Mouse (Mus musculus) liver, postnatal 0 days (tissue): ENCODE measurements around the gene Ccdc150. TPM values are rescaled to one million over a fixed set of nuclear protein-coding genes. Genes with fewer than 3 reads are reported as not detected.

Experiments used
- ATAC-seq: fragments of 200-750 bp; cut with Nextera tagmentation; 2 replicates; pipeline ENCODE4 v1.8.0; 2017; ENCODE audit warnings: mild to moderate bottlenecking, moderate library complexity
- DNase-seq: peaks from one replicate; pipeline ENCODE4 v3.0.0-alpha.2; 2016
- H3K27ac ChIP-seq: fragments of 300-500 bp; sonication (generic); 2 replicates; pipeline ENCODE4 v1.5.1; 2014; ENCODE audit warnings: antibody characterized with exemption, moderate library complexity, mild to moderate bottlenecking, low read depth
- H3K27me3 ChIP-seq: fragments of 300-500 bp; sonication (generic); 2 replicates; pipeline ENCODE4 v1.6.1; 2014; ENCODE audit warnings: low read length, control low read depth, mixed read lengths; ENCODE audit not compliant: insufficient read depth
- H3K36me3 ChIP-seq: fragments of 300-500 bp; sonication (generic); replicated peaks from 2 replicates; pipeline ENCODE4 v1.6.1; 2014; ENCODE audit warnings: mild to moderate bottlenecking, control low read depth, low read length, moderate library complexity, mixed read lengths; ENCODE audit not compliant: insufficient read depth
- H3K4me1 ChIP-seq: fragments of 300-500 bp; sonication (generic); 2 replicates; pipeline ENCODE4 v1.6.1; 2014; ENCODE audit warnings: antibody characterized with exemption, mild to moderate bottlenecking, control low read depth; ENCODE audit not compliant: insufficient read depth
- H3K4me2 ChIP-seq: fragments of 300-500 bp; sonication (generic); 2 replicates; pipeline ENCODE4 v1.6.1; 2014; ENCODE audit warnings: low read depth, mild to moderate bottlenecking, low read length, moderate library complexity, mixed read lengths
- H3K4me3 ChIP-seq: fragments of 300-500 bp; sonication (generic); 2 replicates; pipeline ENCODE4 v1.5.1; 2014; ENCODE audit warnings: low read depth, low read length
- H3K9ac ChIP-seq: fragments of 300-500 bp; sonication (generic); replicated peaks from 2 replicates; pipeline ENCODE4 v1.6.1; 2014; ENCODE audit warnings: mild to moderate bottlenecking, moderate library complexity
- H3K9me3 ChIP-seq: fragments of 300-500 bp; sonication (generic); 2 replicates; pipeline ENCODE4 v1.6.1; 2016; ENCODE audit warnings: mild to moderate bottlenecking, control low read depth, low read length, mixed read lengths
- CTCF ChIP-seq: sonication (generic); IDR thresholded peaks from 2 replicates; pipeline ENCODE4 v1.5.1; 2016; ENCODE audit warnings: antibody characterized with exemption, low read depth
- EP300 ChIP-seq: IDR thresholded peaks from 2 replicates; pipeline ENCODE4 v1.6.1; 2016; ENCODE audit warnings: antibody characterized with exemption, low read depth, mild to moderate bottlenecking
- WGBS: fragments of 180-500 bp; shearing (Covaris S2); extraction: QIAGEN DNeasy Blood & Tissue Kit; methylation state at CpG from one replicate; pipeline ENCODE4 v1.1.7; 2014; ENCODE audit not compliant: insufficient replicate concordance; 5-methylcytosine and 5-hydroxymethylcytosine counted together
- polyA plus RNA-seq: library from polyadenylated mRNA; unstranded; fragments of >200 nt; fragmentation: Nextera tagmentation; extraction: Ambion mirVana; gene quantifications from 2 replicates; pipeline ENCODE4 v1.2.1, GENCODE M21; 2015

Ccdc150 gene
- polyA plus RNA-seq = 0.18 and 0.22 TPM in 2 replicates

- Histone ChIP-seq H3K9ac (peak within 1 kb of the TSS; percentile 59), H3K27ac (peak within 1 kb of the TSS; percentile 31; the same call in 1 of the 2 replicates), H3K36me3 (no peaks in the 10 kb centered on the region), H3K9me3 (no peaks in the 10 kb centered on the region), H3K4me2 (peak within 1 kb of the TSS; percentile 88), H3K4me3 (peak within 1 kb of the TSS; percentile 56), H3K4me1 (peaks cover 5% of the 10 kb centered on the region; the same call in 1 of the 2 replicates), H3K27me3 (no peaks in the 10 kb centered on the region)
- peak; percentile 39 for TF ChIP-seq CTCF
- no peak for TF ChIP-seq EP300
- 18% methylated on average over 33 of the region's 33 CpGs for WGBS
- ATAC-seq = peak; percentile 100
- DNase-seq = peak; percentile 91
Observed at GRCm38 (mm10) chr1:54250158-54250866, at the start of gene Ccdc150. Ccdc150 (plus strand) TSS chr1:54250683.

- Histone ChIP-seq H3K36me3 (no peaks in the 10 kb centered on the region), H3K27me3 (no peaks in the 10 kb centered on the region), H3K4me2 (no peak overlapping the region), H3K9ac (no peak overlapping the region), H3K27ac (no peak overlapping the region), H3K4me1 (no peaks in the 10 kb centered on the region), H3K9me3 (no peaks in the 10 kb centered on the region), H3K4me3 (no peak overlapping the region)
- TF ChIP-seq CTCF (no peak), EP300 (no peak)
- WGBS = 81% methylated on average over 3 of the region's 3 CpGs
- no peak for DNase-seq
- no peak for ATAC-seq
Observed at GRCm38 (mm10) chr1:54220273-54220672, 30.2 kb upstream of the Ccdc150 start.

- no peak overlapping the region for H3K9ac ChIP-seq
- H3K27ac ChIP-seq = no peak overlapping the region
- ATAC-seq (no peak), DNase-seq (no peak)
- H3K4me3 ChIP-seq = no peak overlapping the region
- no peaks in the 10 kb centered on the region for H3K4me1 ChIP-seq
- no peak overlapping the region for H3K4me2 ChIP-seq
- TF ChIP-seq CTCF (no peak), EP300 (no peak)
- 89% methylated on average over 4 of the region's 4 CpGs for WGBS
- H3K27me3 ChIP-seq = no peaks in the 10 kb centered on the region
- H3K36me3 ChIP-seq = no peaks in the 10 kb centered on the region
- no peaks in the 10 kb centered on the region for H3K9me3 ChIP-seq
Observed at GRCm38 (mm10) chr1:54242722-54243121, 7.8 kb upstream of the Ccdc150 start.

GRCm38 (mm10) chr1:54275552-54275951 is 25.1 kb downstream of the Ccdc150 start:
- ATAC-seq (no peak), DNase-seq (no peak)
- H3K4me2 ChIP-seq = no peak overlapping the region
- H3K27me3 ChIP-seq = no peaks in the 10 kb centered on the region
- H3K9ac ChIP-seq = no peak overlapping the region
- H3K9me3 ChIP-seq = no peaks in the 10 kb centered on the region
- H3K4me1 ChIP-seq = no peaks in the 10 kb centered on the region
- H3K27ac ChIP-seq = no peak overlapping the region
- WGBS = 56% methylated on average over 3 of the region's 3 CpGs
- no peak overlapping the region for H3K4me3 ChIP-seq
- H3K36me3 ChIP-seq = no peaks in the 10 kb centered on the region
- TF ChIP-seq CTCF = no peak
- TF ChIP-seq EP300 = no peak

- no peak for ATAC-seq
- no peaks in the 10 kb centered on the region for H3K36me3 ChIP-seq
- no peak for TF ChIP-seq EP300
- no peak for TF ChIP-seq CTCF
- DNase-seq = no peak
- no peaks in the 10 kb centered on the region for H3K4me1 ChIP-seq
- H3K4me3 ChIP-seq = no peak overlapping the region
- 38% methylated on average over 1 of the region's 1 CpGs for WGBS
- H3K9me3 ChIP-seq = no peaks in the 10 kb centered on the region
- H3K9ac ChIP-seq = no peak overlapping the region
- no peaks in the 10 kb centered on the region for H3K27me3 ChIP-seq
- no peak overlapping the region for H3K4me2 ChIP-seq
- no peak overlapping the region for H3K27ac ChIP-seq
Observed at GRCm38 (mm10) chr1:54279628-54280027, 29.1 kb downstream of the Ccdc150 start.

- H3K4me3 ChIP-seq = no peak overlapping the region
- H3K36me3 ChIP-seq = no peaks in the 10 kb centered on the region
- no peaks in the 10 kb centered on the region for H3K27me3 ChIP-seq
- H3K9me3 ChIP-seq = no peaks in the 10 kb centered on the region
- no peak overlapping the region for H3K27ac ChIP-seq
- no peak for TF ChIP-seq CTCF
- no peak for TF ChIP-seq EP300
- 78% methylated on average over 3 of the region's 3 CpGs for WGBS
- H3K4me1 ChIP-seq = no peaks in the 10 kb centered on the region
- no peak overlapping the region for H3K4me2 ChIP-seq
- H3K9ac ChIP-seq = no peak overlapping the region
- DNase-seq = no peak
- ATAC-seq = no peak
Observed at GRCm38 (mm10) chr1:54280651-54281050, 30.2 kb downstream of the Ccdc150 start.
